Mouse (Mus musculus): ENCODE measurements around the gene Pard6b. TPM values are rescaled to one million over a fixed set of nuclear protein-coding genes. Genes with fewer than 3 reads are reported as not detected.

The Pard6b gene
- total and polyA plus RNA-seq, 2 experiments from 2014 or later = 5.1 to 6.6 TPM

DNA sequence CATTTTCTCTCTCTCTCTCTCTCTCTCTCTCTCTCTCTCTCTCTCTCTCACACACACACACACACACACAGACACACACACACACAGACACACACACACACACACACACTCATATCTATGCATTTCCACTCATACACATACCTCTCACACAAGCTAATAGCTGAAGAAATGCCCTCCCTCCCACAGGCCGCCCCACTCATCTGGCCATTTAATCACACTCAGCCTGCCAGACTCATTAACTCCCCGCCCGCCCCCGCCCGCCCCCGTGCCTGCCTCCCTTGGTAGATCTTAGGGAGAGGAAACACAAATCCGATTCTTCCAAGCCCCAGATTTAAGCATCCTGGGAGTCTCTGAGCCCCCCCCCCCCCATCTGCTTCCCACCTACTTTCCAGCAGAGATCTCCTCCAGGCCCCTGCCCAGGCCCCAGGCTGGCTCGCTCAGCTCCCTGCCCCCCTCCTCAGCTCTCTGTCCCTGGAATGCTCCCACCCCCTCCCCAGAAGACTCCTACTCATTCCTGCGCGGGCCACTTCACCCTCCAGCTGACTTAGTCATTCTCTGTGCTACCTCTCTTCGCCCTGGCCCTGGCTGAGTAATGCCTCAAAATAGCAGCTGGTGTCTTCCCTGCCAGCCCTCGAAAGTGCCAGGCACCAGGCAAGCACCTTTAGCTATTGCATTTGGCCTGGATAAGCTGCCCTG is 8.2 kb upstream of the Pard6b start:
- H3K27me3 ChIP-seq (ENCODE audit: insufficient read depth, low read length) = no peaks in the 10 kb centered on the region
- DNase-seq (ENCODE audit: low spot score) (no peak), ATAC-seq (ENCODE audit: low FRiP score) (no peak)
- no peak overlapping the region for H3K9ac ChIP-seq (replicated peaks; ENCODE audit: low read length, poor library complexity, severe bottlenecking)
- no peaks in the 10 kb centered on the region for H3K9me3 ChIP-seq (ENCODE audit: low read length)
- H3K4me1 ChIP-seq (ENCODE audit: insufficient read depth, low read length) = no peaks in the 10 kb centered on the region
- H3K27ac ChIP-seq (ENCODE audit: low read depth, low read length) = no peak overlapping the region
- TF ChIP-seq CTCF (IDR thresholded peaks at IDR 0.05) = no peak
- no peak overlapping the region for H3K4me2 ChIP-seq (ENCODE audit: low read depth, low read length, poor library complexity, severe bottlenecking)
- WGBS = 8% methylated on average over 9 of the region's 12 CpGs
- no peaks in the 10 kb centered on the region for H3K36me3 ChIP-seq (ENCODE audit: insufficient read depth, low read length)
- no peak overlapping the region for H3K4me3 ChIP-seq (ENCODE audit: low read depth, low read length)

DNA sequence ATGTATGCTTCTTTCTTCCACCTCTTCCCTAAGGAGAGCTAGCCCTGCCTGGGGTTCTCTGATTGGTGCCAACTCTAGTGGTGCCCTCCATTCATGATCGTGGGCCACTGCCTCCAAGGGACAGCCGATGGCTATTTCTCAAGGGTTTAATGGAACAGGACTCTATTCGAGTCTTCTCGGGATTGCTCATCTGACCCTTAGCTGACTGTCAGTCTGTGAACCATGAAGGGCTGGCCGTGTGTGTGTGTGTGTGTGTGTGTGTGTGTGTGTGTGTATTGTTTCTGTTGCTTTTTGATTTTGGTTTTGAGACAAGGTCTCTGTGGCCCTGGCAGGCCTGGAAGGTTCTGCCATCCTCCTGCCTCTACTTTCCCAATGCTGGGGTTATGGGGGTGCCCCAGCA is 7.1 kb upstream of the Pard6b start:
- no peak for DNase-seq (ENCODE audit: low spot score)
- H3K27ac ChIP-seq (ENCODE audit: low read depth, low read length) = no peak overlapping the region
- H3K9ac ChIP-seq (replicated peaks; ENCODE audit: low read length, poor library complexity, severe bottlenecking) = no peak overlapping the region
- H3K4me3 ChIP-seq (ENCODE audit: low read depth, low read length) = no peak overlapping the region
- H3K9me3 ChIP-seq (ENCODE audit: low read length) = no peaks in the 10 kb centered on the region
- no peaks in the 10 kb centered on the region for H3K36me3 ChIP-seq (ENCODE audit: insufficient read depth, low read length)
- WGBS = 64% methylated on average over 5 of the region's 5 CpGs
- H3K4me2 ChIP-seq (ENCODE audit: low read depth, low read length, poor library complexity, severe bottlenecking) = no peak overlapping the region
- ATAC-seq (ENCODE audit: low FRiP score) = no peak
- H3K27me3 ChIP-seq (ENCODE audit: insufficient read depth, low read length) = 0 out of 2 replicates have a peak, but pooled peaks cover 3% of the 10 kb centered on the region
- TF ChIP-seq CTCF (IDR thresholded peaks at IDR 0.05) = no peak
- no peaks in the 10 kb centered on the region for H3K4me1 ChIP-seq (ENCODE audit: insufficient read depth, low read length)

DNA sequence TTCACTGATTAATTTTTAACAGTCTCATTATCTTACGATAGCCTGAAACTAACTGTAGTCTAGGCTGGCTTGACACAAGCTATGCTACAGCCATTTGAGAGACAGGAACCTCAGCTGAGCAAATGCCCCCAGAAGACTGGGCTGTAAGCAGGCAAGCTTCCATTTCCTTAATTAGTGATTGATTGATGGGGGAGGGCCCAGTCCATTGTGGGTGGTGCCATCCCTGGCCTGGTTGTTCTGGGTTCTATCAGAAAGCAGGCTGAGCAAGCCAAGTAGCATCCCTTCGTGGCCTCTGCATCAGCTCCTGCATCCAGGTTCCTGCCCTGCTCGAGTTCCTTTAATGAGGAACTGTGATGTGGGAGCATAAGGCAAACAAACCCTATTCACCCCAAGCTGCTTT is 6.3 kb upstream of the Pard6b start:
- H3K9ac ChIP-seq (replicated peaks; ENCODE audit: low read length, poor library complexity, severe bottlenecking) = no peak overlapping the region
- DNase-seq (ENCODE audit: low spot score) = no peak

DNA sequence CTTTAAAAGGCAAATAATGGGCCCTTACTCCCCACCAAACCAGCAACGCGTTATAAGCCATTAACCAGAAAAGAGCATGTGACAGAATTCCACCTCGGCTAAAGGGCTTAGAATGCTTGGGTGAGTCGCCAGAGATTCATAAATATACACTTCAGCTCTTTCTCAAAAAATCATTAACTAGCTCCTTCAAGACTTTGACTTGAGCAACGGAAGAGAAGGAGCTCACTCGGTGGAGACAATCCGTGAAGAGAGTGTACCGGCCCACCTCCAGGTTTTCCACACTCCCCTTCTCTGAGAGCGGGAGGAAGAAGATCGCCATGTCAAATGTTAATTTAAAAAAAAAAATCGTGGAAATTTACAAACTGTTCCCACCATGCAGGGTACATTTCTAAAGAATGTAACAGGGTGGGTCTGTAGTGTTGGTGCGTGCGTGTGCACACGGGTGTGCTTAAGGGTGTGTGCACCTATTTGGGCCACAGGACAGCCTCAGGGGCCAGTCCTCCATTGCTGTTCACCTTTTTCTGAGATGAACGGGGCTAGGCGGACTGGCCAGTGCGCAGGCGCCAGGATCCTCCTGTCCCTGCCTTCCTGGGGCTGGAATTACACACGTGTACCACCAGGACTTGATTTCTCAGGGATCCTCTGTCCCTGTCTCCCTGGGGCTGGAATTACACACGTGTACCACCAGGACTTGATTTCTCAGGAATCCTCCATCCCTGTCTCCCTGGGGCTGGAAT is 3.8 kb upstream of the Pard6b start:
- Histone ChIP-seq H3K36me3 (ENCODE audit: insufficient read depth, low read length) (no peaks in the 10 kb centered on the region), H3K4me3 (ENCODE audit: low read depth, low read length) (no peak overlapping the region), H3K4me2 (ENCODE audit: low read depth, low read length, poor library complexity, severe bottlenecking) (no peak overlapping the region), H3K27ac (ENCODE audit: low read depth, low read length) (no peak overlapping the region), H3K9ac (replicated peaks; ENCODE audit: low read length, poor library complexity, severe bottlenecking) (no peak overlapping the region), H3K27me3 (ENCODE audit: insufficient read depth, low read length) (0 out of 2 replicates have a peak, but pooled peaks cover 4% of the 10 kb centered on the region), H3K9me3 (ENCODE audit: low read length) (no peaks in the 10 kb centered on the region), H3K4me1 (ENCODE audit: insufficient read depth, low read length) (peaks cover 1% of the 10 kb centered on the region)
- no peak for TF ChIP-seq CTCF (IDR thresholded peaks at IDR 0.05)
- no peak for ATAC-seq (ENCODE audit: low FRiP score)
- 77% methylated on average over 20 of the region's 20 CpGs for WGBS
- DNase-seq (ENCODE audit: low spot score) = no peak

More for the DNA sequence above, 6.3 kb upstream of the Pard6b start:
- Histone ChIP-seq H3K27me3 (ENCODE audit: insufficient read depth, low read length) (0 out of 2 replicates have a peak, but pooled peaks cover 4% of the 10 kb centered on the region), H3K9me3 (ENCODE audit: low read length) (no peaks in the 10 kb centered on the region), H3K4me2 (ENCODE audit: low read depth, low read length, poor library complexity, severe bottlenecking) (no peak overlapping the region), H3K4me3 (ENCODE audit: low read depth, low read length) (no peak overlapping the region), H3K36me3 (ENCODE audit: insufficient read depth, low read length) (no peaks in the 10 kb centered on the region), H3K27ac (ENCODE audit: low read depth, low read length) (no peak overlapping the region), H3K4me1 (ENCODE audit: insufficient read depth, low read length) (no peaks in the 10 kb centered on the region)
- 76% methylated on average over 3 of the region's 3 CpGs for WGBS
- ATAC-seq (ENCODE audit: low FRiP score) = no peak
- TF ChIP-seq CTCF (IDR thresholded peaks at IDR 0.05) = no peak

DNA sequence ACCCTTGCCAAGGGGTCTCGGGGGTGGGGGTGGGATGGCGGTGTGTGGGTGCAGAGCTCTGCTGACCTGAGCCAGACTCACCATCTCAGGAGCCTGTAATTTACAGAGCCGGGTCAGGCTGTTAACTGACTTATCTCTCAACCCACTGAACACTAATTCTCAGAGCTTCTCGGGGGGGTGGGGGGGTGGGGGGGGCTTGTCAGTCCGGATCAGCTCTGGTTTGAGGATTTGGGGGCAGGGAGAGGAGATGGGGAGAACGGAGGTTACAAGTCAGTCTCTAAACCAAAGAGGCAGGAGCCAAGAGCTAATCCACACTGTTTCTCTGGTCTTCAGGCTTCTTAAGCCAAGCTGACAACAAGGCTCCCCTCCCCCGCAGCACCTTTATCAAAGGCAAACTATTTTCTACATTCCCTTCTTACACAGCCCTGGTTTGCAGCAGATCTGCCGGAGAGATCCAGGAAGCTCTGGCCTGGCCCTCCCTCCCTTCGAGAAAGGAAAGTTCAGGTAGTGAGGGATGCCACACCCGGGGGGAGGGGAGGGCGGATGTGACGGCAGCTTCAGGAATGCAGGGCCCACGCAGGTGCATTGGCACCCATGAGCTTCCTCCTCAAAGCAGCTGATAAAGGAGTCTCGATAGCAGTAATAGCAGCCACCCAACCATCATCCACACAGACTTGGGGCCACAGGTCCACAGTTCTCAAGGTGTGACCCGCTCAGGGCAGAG is 2.5 kb upstream of the Pard6b start:
- no peaks in the 10 kb centered on the region for H3K9me3 ChIP-seq (ENCODE audit: low read length)
- no peak overlapping the region for H3K4me2 ChIP-seq (ENCODE audit: low read depth, low read length, poor library complexity, severe bottlenecking)
- no peaks in the 10 kb centered on the region for H3K36me3 ChIP-seq (ENCODE audit: insufficient read depth, low read length)
- ATAC-seq (ENCODE audit: low FRiP score) (no peak), DNase-seq (ENCODE audit: low spot score) (no peak)
- H3K27me3 ChIP-seq (ENCODE audit: insufficient read depth, low read length) = 0 out of 2 replicates have a peak, but pooled peaks cover 4% of the 10 kb centered on the region
- TF ChIP-seq CTCF (IDR thresholded peaks at IDR 0.05) = no peak
- H3K9ac ChIP-seq (replicated peaks; ENCODE audit: low read length, poor library complexity, severe bottlenecking) = no peak overlapping the region
- WGBS = 51% methylated on average over 15 of the region's 15 CpGs
- no peak overlapping the region for H3K4me3 ChIP-seq (ENCODE audit: low read depth, low read length)
- H3K4me1 ChIP-seq (ENCODE audit: insufficient read depth, low read length) = peaks cover 5% of the 10 kb centered on the region
- H3K27ac ChIP-seq (ENCODE audit: low read depth, low read length) = no peak overlapping the region

Data from midbrain, postnatal 0 days (tissue).